ENCODE assay signal across 21 mouse cellular contexts in genomic region chr11:77267401-77267800, GRCm38 (mm10). TPM values are rescaled to one million over a fixed set of nuclear protein-coding genes. Genes with fewer than 3 reads are reported as not detected.
DNase-seq lines count a peak whose midpoint lies in the region; TF ChIP-seq lines count a peak whose summit lies in the region.
"Had no signal": no experiment of that assay in that cellular context is flagged by ENCODE, and none has a peak within 500 bp of the region (broad histone marks: within the 10 kb centered on the region; RNA-seq: fewer than 3 reads in every experiment).

No protein-coding gene starts in this region.

- H3K4me3 ChIP-seq in left cerebral cortex, adult 2 months, result no peak overlapping the region
- H3K4me3 ChIP-seq: forebrain, embryonic 15.5 days; heart, embryonic 13.5 days; limb, embryonic 12.5 days; liver, embryonic 15.5 days had no signal

- intact Hi-C loops in left cerebral cortex, postnatal 14 days (cut with DNase I), result no loop called here
- intact Hi-C loops in left cerebral cortex, adult 2 months (cut with DNase I), result no loop called here
- intact Hi-C loops in left cerebral cortex, postnatal 25 days (cut with DNase I), result no loop called here

- TF ChIP-seq CTCF in left cerebral cortex, adult 2 months (IDR thresholded peaks at IDR 0.05), result no peak

- DNase-seq in gastrocnemius, adult 18-20 months (ENCODE audit: low spot score), result peak; percentile 6
- no peak for DNase-seq in gastrocnemius, postnatal 10 days
- peak; percentile 6 to 26 for DNase-seq in left cerebral cortex, postnatal 14 days (ENCODE audit: low spot score in 2 of 2)
- no peak for DNase-seq in left cerebral cortex, adult 2 months (ENCODE audit: extremely low spot score in 1 of 2, low spot score in 2 of 2)
- DNase-seq in left cerebral cortex, postnatal 25 days (ENCODE audit: low spot score in 2 of 2), result peak; percentile 22 to 83
- DNase-seq in telencephalon, adult 2 months (ENCODE audit: low read depth, low spot score), result peak; percentile 43
- DNase-seq: adrenal gland, postnatal 36 days; B cell, adult 2 months; cerebellum, adult 8-10 months; cerebellum, postnatal 25 days; heart, postnatal 10 days; kidney, adult 9 months; kidney, postnatal 10 days; lung, embryonic 14.5 days; lung, postnatal 14 days; midbrain, embryonic 14.5 days had no signal

- H3K27ac ChIP-seq in left cerebral cortex, adult 2 months, result no peak overlapping the region
- H3K27ac ChIP-seq: forebrain, embryonic 15.5 days; heart, embryonic 13.5 days; hindbrain, embryonic 14.5 days; limb, embryonic 12.5 days; liver, embryonic 15.5 days had no signal

RNA-seq across cellular contexts. Expression of gene Ssh2, which starts 51.3 kb away (rescaled TPM):
- total RNA-seq in gastrocnemius, adult 18-20 months (2021), result 10 to 100 TPM; 49.1 to 49.3 TPM
- total RNA-seq in gastrocnemius, postnatal 10 days (2021), result 10 to 100 TPM; 37.3 to 37.6 TPM
- 10 to 100 TPM; 40.5 to 42.8 TPM for total RNA-seq in left cerebral cortex, postnatal 14 days (2021)
- total RNA-seq in left cerebral cortex, adult 2 months (2021), result 10 to 100 TPM; 31.6 to 35.0 TPM
- total RNA-seq in left cerebral cortex, postnatal 25 days (2021), result 10 to 100 TPM; 34.8 to 37.1 TPM

Comparison
In these comparisons a context has a peak if more than half of its experiments do, and no peak if none do; other contexts are left out.
1. DNase-seq: peak in gastrocnemius, adult 18-20 months (single experiment), left cerebral cortex, postnatal 14 days (2 of 2), left cerebral cortex, postnatal 25 days (2 of 2) and telencephalon, adult 2 months (single experiment); none in gastrocnemius, postnatal 10 days (single experiment) and left cerebral cortex, adult 2 months (0 of 2).